Mouse (Mus musculus) limb, embryonic 13.5 days (tissue): ENCODE measurements at regions not wholly inside any gene's neighbourhood (a gene's known extent, or its start where the extent isn't known, plus 50 kb on each side); places are given as distances from the start of the nearest gene placed in this dataset.
A peak's percentile ranks its signal among the peaks of the same experiment; 100 is the strongest.
"Not testable (repeated sequence)": the region's sequence is repeated elsewhere in the genome, so short reads cannot be mapped to it uniquely, and the experiment has no call there.

ENCODE experiments used
- ATAC-seq: fragments of 200-750 bp; cut with Nextera tagmentation; 2 replicates; pipeline ENCODE4 v1.8.0; 2017; ENCODE audit warnings: low read depth, moderate number of reproducible peaks, moderate TSS enrichment; ENCODE audit not compliant: low FRiP score
- H3K27ac ChIP-seq: fragments of 300-500 bp; sonication (generic); 2 replicates; pipeline ENCODE4 v1.5.1; 2015; ENCODE audit warnings: inconsistent platforms, mild to moderate bottlenecking, moderate library complexity
- H3K27me3 ChIP-seq: fragments of 300-500 bp; sonication (generic); 2 replicates; pipeline ENCODE4 v1.6.1; 2015; ENCODE audit warnings: mild to moderate bottlenecking, inconsistent platforms
- H3K36me3 ChIP-seq: fragments of 300-500 bp; sonication (generic); 2 replicates; pipeline ENCODE4 v1.6.1; 2015; ENCODE audit warnings: inconsistent platforms, mild to moderate bottlenecking, moderate library complexity
- H3K4me1 ChIP-seq: fragments of 300-500 bp; sonication (generic); 2 replicates; pipeline ENCODE4 v1.6.1; 2015; ENCODE audit warnings: inconsistent platforms
- H3K4me2 ChIP-seq: fragments of 300-500 bp; sonication (generic); replicated peaks from 2 replicates; pipeline ENCODE4 v1.6.1; 2015; ENCODE audit warnings: inconsistent platforms, mild to moderate bottlenecking, moderate library complexity
- H3K4me3 ChIP-seq: fragments of 300-500 bp; sonication (generic); 2 replicates; pipeline ENCODE4 v1.5.1; 2015; ENCODE audit warnings: moderate library complexity, mild to moderate bottlenecking, inconsistent platforms
- H3K9ac ChIP-seq: fragments of 300-500 bp; sonication (generic); 2 replicates; pipeline ENCODE4 v1.6.1; 2015; ENCODE audit warnings: mild to moderate bottlenecking, inconsistent platforms
- H3K9me3 ChIP-seq: fragments of 300-500 bp; sonication (generic); 2 replicates; pipeline ENCODE4 v1.6.1; 2016; ENCODE audit warnings: inconsistent platforms
- WGBS: fragments of 180-500 bp; shearing (Covaris S2); methylation state at CpG from one replicate; pipeline ENCODE4 v1.1.7; 2015; 5-methylcytosine and 5-hydroxymethylcytosine counted together

- Histone ChIP-seq H3K27me3 (no peaks in the 10 kb centered on the region), H3K4me1 (no peaks in the 10 kb centered on the region), H3K27ac (no peak overlapping the region), H3K36me3 (no peaks in the 10 kb centered on the region), H3K4me2 (no peak overlapping the region), H3K9ac (no peak overlapping the region), H3K9me3 (no peaks in the 10 kb centered on the region), H3K4me3 (no peak overlapping the region)
- 71% methylated on average over 3 of the region's 3 CpGs for WGBS
- ATAC-seq: no peak
Observed at GRCm38 (mm10) chr16:50533881-50534280, 57.1 kb downstream of the Ccdc54 start.

- H3K4me2 ChIP-seq: peak overlapping the region; percentile 94
- 0 out of 2 replicates have a peak, but pooled peaks cover 2% of the 10 kb centered on the region for H3K27me3 ChIP-seq
- peak; percentile 63 for ATAC-seq
- peak overlapping the region; percentile 85 for H3K27ac ChIP-seq
- no peaks in the 10 kb centered on the region for H3K36me3 ChIP-seq
- H3K9ac ChIP-seq: peak overlapping the region; percentile 86
- H3K9me3 ChIP-seq: no peaks in the 10 kb centered on the region
- H3K4me1 ChIP-seq: peaks cover 5% of the 10 kb centered on the region; the same call in 1 of the 2 replicates
- WGBS: 0% methylated on average over 46 of the region's 46 CpGs
- peak overlapping the region; percentile 80 for H3K4me3 ChIP-seq
Observed at GRCm38 (mm10) chr16:50529511-50530416, 61.2 kb downstream of the Ccdc54 start.

- Histone ChIP-seq H3K27me3 (0 out of 2 replicates have a peak, but pooled peaks cover 2% of the 10 kb centered on the region), H3K9me3 (no peaks in the 10 kb centered on the region), H3K27ac (peak overlapping the region; percentile 85), H3K4me2 (peak overlapping the region; percentile 94), H3K4me1 (peaks cover 9% of the 10 kb centered on the region; the same call in 1 of the 2 replicates), H3K36me3 (no peaks in the 10 kb centered on the region), H3K4me3 (peak overlapping the region; percentile 80), H3K9ac (peak overlapping the region; percentile 86)
- whole genome bisulfite sequencing: under 1% methylated on average over 62 of the region's 81 CpGs
- peak; percentile 78 for ATAC-seq
Observed at GRCm38 (mm10) chr16:50528677-50529510, 62.1 kb downstream of the Ccdc54 start.

GRCm38 (mm10) chr16:50528355-50528676 lies 62.6 kb downstream of the Ccdc54 start:
- peak; percentile 43; the same call in 1 of the 2 replicates for ATAC-seq
- H3K36me3 ChIP-seq: no peaks in the 10 kb centered on the region
- peak overlapping the region; percentile 80 for H3K4me3 ChIP-seq
- peak overlapping the region; percentile 94 for H3K4me2 ChIP-seq
- H3K9me3 ChIP-seq: no peaks in the 10 kb centered on the region
- H3K27ac ChIP-seq: peak overlapping the region; percentile 85
- 0 out of 2 replicates have a peak, but pooled peaks cover 2% of the 10 kb centered on the region for H3K27me3 ChIP-seq
- H3K4me1 ChIP-seq: peaks cover 9% of the 10 kb centered on the region; the same call in 1 of the 2 replicates
- WGBS: 0% methylated on average over 9 of the region's 9 CpGs
- H3K9ac ChIP-seq: peak overlapping the region; percentile 86

- H3K9ac ChIP-seq, H3K9me3 ChIP-seq, ATAC-seq, H3K4me1 ChIP-seq, H3K4me3 ChIP-seq, H3K4me2 ChIP-seq, H3K27me3 ChIP-seq, H3K36me3 ChIP-seq, H3K27ac ChIP-seq: not testable (repeated sequence)
- WGBS: 82% methylated on average over 5 of the region's 5 CpGs
Observed at GRCm38 (mm10) chr16:50526930-50527329, 64.0 kb downstream of the Ccdc54 start.

GRCm38 (mm10) chr16:50525934-50526366 lies 65.0 kb downstream of the Ccdc54 start:
- Histone ChIP-seq H3K4me1 (peaks cover 9% of the 10 kb centered on the region; the same call in 1 of the 2 replicates), H3K4me3 (no peak overlapping the region), H3K27ac (no peak overlapping the region), H3K36me3 (no peaks in the 10 kb centered on the region), H3K9ac (no peak overlapping the region), H3K27me3 (0 out of 2 replicates have a peak, but pooled peaks cover 2% of the 10 kb centered on the region), H3K9me3 (no peaks in the 10 kb centered on the region), H3K4me2 (no peak overlapping the region)
- 86% methylated on average over 11 of the region's 11 CpGs for WGBS
- no peak for ATAC-seq

GRCm38 (mm10) chr16:50525504-50525903 lies 65.5 kb downstream of the Ccdc54 start:
- no peaks in the 10 kb centered on the region for H3K36me3 ChIP-seq
- peaks cover 9% of the 10 kb centered on the region; the same call in 1 of the 2 replicates for H3K4me1 ChIP-seq
- no peak for ATAC-seq
- H3K4me3 ChIP-seq: no peak overlapping the region
- H3K9ac ChIP-seq: no peak overlapping the region
- H3K27me3 ChIP-seq: 0 out of 2 replicates have a peak, but pooled peaks cover 2% of the 10 kb centered on the region
- no peak overlapping the region for H3K27ac ChIP-seq
- no peak overlapping the region for H3K4me2 ChIP-seq
- H3K9me3 ChIP-seq: no peaks in the 10 kb centered on the region
- WGBS: 82% methylated on average over 9 of the region's 9 CpGs

- no peak overlapping the region for H3K9ac ChIP-seq
- H3K4me3 ChIP-seq: no peak overlapping the region
- H3K36me3 ChIP-seq: no peaks in the 10 kb centered on the region
- H3K27me3 ChIP-seq: no peaks in the 10 kb centered on the region
- no peaks in the 10 kb centered on the region for H3K9me3 ChIP-seq
- no peak overlapping the region for H3K27ac ChIP-seq
- WGBS: 78% methylated on average over 10 of the region's 10 CpGs
- H3K4me2 ChIP-seq: no peak overlapping the region
- H3K4me1 ChIP-seq: 0 out of 2 replicates have a peak, but pooled peaks cover 3% of the 10 kb centered on the region
- ATAC-seq: no peak
Observed at GRCm38 (mm10) chr16:50519610-50520009, 71.3 kb downstream of the Ccdc54 start.

GRCm38 (mm10) chr16:50516579-50516978 lies 74.4 kb downstream of the Ccdc54 start:
- no peak for ATAC-seq
- 77% methylated on average over 11 of the region's 11 CpGs for WGBS

GRCm38 (mm10) chr16:50515039-50515438 lies 75.9 kb downstream of the Ccdc54 start:
- Histone ChIP-seq H3K9ac (no peak overlapping the region), H3K4me3 (no peak overlapping the region), H3K36me3 (no peaks in the 10 kb centered on the region), H3K4me1 (no peaks in the 10 kb centered on the region), H3K9me3 (no peaks in the 10 kb centered on the region), H3K27ac (no peak overlapping the region), H3K27me3 (no peaks in the 10 kb centered on the region), H3K4me2 (no peak overlapping the region)
- WGBS: 53% methylated on average over 8 of the region's 8 CpGs
- ATAC-seq: no peak

More at GRCm38 (mm10) chr16:50516579-50516978, 74.4 kb downstream of the Ccdc54 start:
- no peak overlapping the region for H3K4me2 ChIP-seq
- H3K4me1 ChIP-seq: no peaks in the 10 kb centered on the region
- no peaks in the 10 kb centered on the region for H3K36me3 ChIP-seq
- H3K27ac ChIP-seq: no peak overlapping the region
- H3K9ac ChIP-seq: no peak overlapping the region
- H3K4me3 ChIP-seq: no peak overlapping the region
- no peaks in the 10 kb centered on the region for H3K27me3 ChIP-seq
- H3K9me3 ChIP-seq: no peaks in the 10 kb centered on the region

GRCm38 (mm10) chr16:50512080-50512479 lies 78.9 kb downstream of the Ccdc54 start:
- Histone ChIP-seq H3K4me2 (no peak overlapping the region), H3K9ac (no peak overlapping the region), H3K27ac (no peak overlapping the region), H3K4me3 (no peak overlapping the region), H3K4me1 (no peaks in the 10 kb centered on the region), H3K9me3 (no peaks in the 10 kb centered on the region), H3K27me3 (no peaks in the 10 kb centered on the region), H3K36me3 (no peaks in the 10 kb centered on the region)
- no peak for ATAC-seq
- 24% methylated on average over 3 of the region's 3 CpGs for WGBS

- H3K27ac ChIP-seq: no peak overlapping the region
- no peak overlapping the region for H3K9ac ChIP-seq
- no peaks in the 10 kb centered on the region for H3K4me1 ChIP-seq
- H3K4me3 ChIP-seq: no peak overlapping the region
- WGBS: 57% methylated on average over 4 of the region's 4 CpGs
- no peak for ATAC-seq
- H3K27me3 ChIP-seq: no peaks in the 10 kb centered on the region
- no peak overlapping the region for H3K4me2 ChIP-seq
- H3K9me3 ChIP-seq: no peaks in the 10 kb centered on the region
- H3K36me3 ChIP-seq: no peaks in the 10 kb centered on the region
Observed at GRCm38 (mm10) chr16:50509529-50509895, 77.3 kb upstream of the Bbx start.
